Mouse (Mus musculus): Measurements from ENCODE around the gene Mpzl1.
A peak's percentile ranks its signal among the peaks of the same experiment; 100 is the strongest.
"Not testable (repeated sequence)": the region's sequence is repeated elsewhere in the genome, so short reads cannot be mapped to it uniquely, and the experiment has no call there.

The Mpzl1 gene

DNA sequence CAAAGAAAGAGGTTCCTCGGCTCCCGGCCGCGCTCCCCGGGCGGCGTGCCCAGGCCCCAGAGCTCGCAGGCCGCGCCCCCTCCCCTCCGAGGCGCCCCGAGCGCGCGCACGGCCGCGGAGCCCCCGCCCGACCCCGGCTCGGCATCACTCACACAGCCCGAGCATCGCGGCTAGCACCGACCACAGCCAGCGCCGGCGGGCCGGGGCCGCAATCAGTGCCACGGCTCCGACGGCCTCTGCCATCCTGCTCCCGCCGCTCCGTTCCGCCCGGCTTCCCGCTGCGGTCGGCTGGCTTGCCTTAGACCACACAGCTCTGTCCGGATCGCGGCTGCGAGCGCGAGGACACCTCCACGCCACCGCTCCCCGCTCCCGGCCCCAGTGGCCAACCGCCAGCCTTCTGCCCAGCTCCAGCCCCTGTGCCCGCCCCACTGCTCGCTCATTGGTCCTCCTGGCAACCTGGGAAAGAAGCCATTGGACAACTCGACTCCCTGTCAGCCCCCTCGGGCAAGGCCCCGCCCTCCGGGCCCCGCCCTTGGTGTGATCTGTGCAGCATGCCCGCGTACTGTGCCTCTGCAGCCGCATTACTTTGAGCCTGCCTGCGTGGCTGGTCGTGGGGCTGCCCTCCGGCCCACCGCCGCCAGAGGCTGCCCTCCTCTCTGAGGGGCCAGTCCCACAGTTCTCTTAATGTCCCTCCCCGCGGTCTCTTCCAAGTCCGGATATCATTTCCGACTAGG is at the start of gene Mpzl1:
Gene Mpzl1 (minus strand): TSS at position 388 of the 734 bp plus-strand sequence.
- peak; percentile 99 for DNase-seq

DNA sequence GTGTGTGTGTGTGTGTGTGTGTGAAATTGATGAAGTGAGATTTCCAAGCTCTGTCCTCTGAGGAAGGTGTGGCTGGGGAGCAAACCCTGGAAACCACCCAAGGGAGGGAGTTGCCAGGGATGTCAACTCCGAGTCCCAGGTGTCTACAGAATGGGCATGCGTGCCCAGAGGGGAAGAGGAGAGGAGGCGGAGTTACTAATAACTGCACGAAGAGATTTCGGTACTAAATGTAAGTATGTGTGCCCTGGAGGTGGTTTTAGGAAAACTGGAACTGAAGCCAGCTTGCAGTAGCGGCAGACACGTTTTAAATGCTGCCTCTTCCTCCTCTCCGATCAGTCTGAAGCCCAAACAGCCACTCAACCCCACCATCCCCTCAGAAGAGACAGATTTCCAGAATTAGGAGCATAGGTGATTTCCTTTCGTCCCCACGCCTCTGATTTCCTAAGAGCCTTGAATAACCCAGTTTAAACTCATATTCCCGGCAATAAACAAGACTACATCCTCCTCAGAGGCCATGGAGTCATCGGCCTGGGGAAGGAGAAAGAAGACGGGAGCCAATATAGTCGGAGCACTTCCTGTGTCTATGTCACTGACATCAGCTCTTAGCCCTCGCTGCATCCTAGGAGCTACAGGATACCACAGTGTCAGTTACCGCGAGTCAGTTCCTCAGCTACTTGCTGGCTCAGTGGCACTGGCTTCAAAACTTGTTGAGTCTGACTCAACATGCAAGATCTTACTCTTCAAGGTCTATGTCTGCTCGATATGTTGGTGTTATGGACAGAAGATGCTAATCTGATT is 47.9 kb upstream of the Mpzl1 start:
- no peak for DNase-seq

GRCm38 (mm10) chr1:165681045-165681794 is 46.9 kb upstream of the Mpzl1 start:
- no peak for DNase-seq

GRCm38 (mm10) chr1:165680086-165680485 is 45.7 kb upstream of the Mpzl1 start:
- DNase-seq: not testable (repeated sequence)

DNA sequence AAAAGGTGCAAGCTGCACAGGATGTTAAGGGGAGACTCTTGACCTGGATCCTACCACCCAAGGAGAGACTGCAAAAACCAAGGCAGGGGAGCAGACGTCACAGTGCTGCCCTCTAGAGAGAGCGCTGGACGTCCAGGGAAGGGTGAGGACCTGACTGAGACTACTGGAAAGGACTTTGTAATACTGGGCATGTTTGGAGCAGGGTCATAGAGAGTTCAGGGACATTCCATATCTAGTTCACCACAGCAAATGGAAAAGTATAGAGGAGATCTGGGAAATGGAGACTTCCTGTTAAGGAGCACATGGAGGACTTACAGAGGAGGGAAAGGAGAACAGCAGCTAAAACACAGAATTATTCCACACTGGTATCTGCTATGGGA is 45.3 kb upstream of the Mpzl1 start:
- no peak for DNase-seq

- no peak for DNase-seq
Observed at GRCm38 (mm10) chr1:165678861-165679617, 44.7 kb upstream of the Mpzl1 start.

DNA sequence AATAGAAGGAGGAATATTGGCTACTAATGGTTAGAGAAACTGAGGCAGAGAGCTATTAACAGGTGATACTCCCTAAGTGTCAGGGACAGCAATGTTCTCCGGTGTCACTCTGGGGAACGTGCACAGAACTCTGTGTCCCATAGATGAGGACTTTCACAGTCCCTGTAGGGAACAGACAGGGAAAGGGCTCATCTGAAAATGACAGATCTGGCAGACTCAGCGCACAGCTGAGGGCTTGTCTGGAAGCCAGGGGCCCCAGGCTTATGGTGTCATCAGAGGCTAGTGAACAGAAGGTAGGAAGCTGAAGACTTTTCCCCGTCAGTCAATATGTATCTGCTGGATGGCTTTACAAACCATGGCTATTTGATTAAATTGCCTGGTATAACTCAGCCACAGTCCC is 43.2 kb upstream of the Mpzl1 start:
- DNase-seq: no peak

DNA sequence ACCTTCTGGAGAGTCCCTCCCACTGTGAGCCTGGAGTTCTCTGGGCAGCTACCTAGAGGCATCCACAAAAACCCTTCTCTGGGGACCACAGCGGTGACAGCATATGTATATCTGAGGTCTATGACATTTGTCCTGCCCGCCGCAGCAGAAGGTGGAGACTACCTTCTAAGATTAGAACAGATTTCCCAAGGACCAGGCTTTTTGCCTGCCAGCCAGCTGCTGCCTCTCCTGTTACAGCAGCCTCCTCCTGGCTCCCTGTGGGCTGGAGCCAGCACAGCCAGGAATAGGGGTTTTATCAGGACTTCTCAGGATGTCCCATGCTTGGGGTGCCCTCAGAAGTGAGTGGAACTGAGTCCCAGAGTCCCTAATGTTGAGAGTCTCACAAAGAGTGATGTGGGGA is 42.7 kb upstream of the Mpzl1 start:
- no peak for DNase-seq

GRCm38 (mm10) chr1:165675167-165675566 is 40.8 kb upstream of the Mpzl1 start:
- DNase-seq: no peak

GRCm38 (mm10) chr1:165672355-165672754 is 38.0 kb upstream of the Mpzl1 start:
- DNase-seq: no peak

GRCm38 (mm10) chr1:165670056-165670455 is 35.7 kb upstream of the Mpzl1 start:
- DNase-seq: no peak

DNA sequence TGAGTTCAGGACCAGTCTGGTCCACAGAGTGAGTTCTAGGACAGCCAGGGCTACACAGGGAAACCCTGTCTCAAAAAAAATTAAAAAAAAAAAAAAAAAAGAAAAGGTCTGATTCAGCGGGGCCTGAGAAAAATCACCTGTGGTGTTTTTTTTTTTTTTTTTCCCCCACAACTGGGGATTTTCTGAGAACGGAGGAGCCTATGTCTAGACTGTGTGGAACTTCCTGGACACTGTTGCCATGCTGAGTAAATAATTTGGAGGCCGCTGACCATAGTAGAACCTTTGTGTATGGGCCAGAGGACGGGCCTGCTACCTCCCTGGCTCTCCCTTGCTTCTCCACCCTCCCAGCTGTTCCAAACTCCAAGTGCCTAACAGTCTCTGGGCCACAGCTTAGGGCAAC is 34.6 kb upstream of the Mpzl1 start:
- no peak for DNase-seq

GRCm38 (mm10) chr1:165667380-165667779 is 33.0 kb upstream of the Mpzl1 start:
- DNase-seq: peak; percentile 50

- peak; percentile 56 for DNase-seq
Observed at GRCm38 (mm10) chr1:165666944-165667343, 32.6 kb upstream of the Mpzl1 start.

- no peak for DNase-seq
Observed at GRCm38 (mm10) chr1:165665758-165666157, 31.4 kb upstream of the Mpzl1 start.

DNA sequence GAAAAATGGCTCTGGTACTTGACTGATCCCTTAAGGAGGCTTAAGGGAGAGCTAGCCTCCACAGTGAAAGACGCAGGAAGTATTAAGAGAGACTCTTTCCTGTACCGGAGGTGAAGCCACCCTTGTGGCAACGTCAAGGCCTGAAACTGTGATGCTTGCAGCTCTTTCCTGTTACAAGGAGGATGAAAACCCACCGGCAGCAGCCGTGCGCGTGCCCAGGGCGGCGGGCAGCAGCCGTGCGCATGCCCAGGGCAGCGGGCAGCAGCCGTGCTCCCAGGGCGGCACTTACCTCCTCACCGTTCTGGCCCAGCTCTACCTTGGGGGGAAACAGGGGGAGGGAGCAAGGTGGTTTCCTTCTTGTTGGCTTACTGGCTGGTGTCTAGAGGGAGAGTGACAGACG is 28.9 kb upstream of the Mpzl1 start:
- DNase-seq: no peak

GRCm38 (mm10) chr1:165662426-165663192 is 28.3 kb upstream of the Mpzl1 start:
- no peak for DNase-seq

- DNase-seq: no peak
Observed at GRCm38 (mm10) chr1:165661725-165662124, 27.4 kb upstream of the Mpzl1 start.

- no peak for DNase-seq
Observed at GRCm38 (mm10) chr1:165661191-165661590, 26.9 kb upstream of the Mpzl1 start.

GRCm38 (mm10) chr1:165660774-165661173 is 26.4 kb upstream of the Mpzl1 start:
- DNase-seq: peak; percentile 60

DNA sequence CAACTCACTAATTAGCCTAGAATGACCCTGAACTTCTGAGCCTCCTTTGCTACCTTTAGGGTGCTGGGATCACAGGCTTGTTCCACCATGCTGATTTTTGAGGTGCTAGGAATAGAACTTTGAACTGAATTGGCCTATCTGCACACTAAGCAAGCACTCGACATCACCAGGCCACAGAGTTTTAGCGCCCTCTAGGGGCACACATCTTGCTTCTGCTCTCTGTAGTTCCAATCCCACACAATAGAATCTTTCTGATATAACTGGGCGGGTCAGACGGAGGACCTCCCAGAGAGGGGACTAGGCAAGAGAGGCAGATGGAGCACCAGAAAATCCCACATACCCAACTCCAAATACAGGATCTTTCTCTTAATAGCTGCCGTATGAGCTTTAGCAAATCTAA is 24.3 kb upstream of the Mpzl1 start:
- DNase-seq: peak; percentile 84

DNA sequence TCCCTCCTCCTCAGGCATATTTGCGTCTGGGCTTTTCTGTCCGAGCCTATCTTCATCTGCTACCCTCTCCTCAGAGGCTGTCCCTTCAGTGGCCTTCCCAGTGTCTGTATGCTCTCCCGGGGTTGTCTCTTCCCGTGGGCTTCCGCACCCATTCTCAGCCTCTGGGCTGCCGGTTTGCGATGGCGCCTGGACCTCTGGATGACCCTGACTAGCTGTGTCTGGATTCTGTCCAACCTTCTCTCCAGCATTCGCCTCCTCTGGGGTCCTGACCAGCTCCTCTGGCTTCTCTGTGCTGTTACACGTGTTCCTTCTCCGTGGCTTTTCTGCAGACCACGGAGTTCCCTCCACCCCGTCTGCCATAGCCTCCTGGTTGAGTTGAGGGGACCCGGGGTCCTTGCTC is 21.1 kb upstream of the Mpzl1 start:
- no peak for DNase-seq
